Mouse (Mus musculus) heart, adult 9 months (tissue): ENCODE measurements at regions not wholly inside any gene's neighbourhood (a gene's known extent, or its start where the extent isn't known, plus 50 kb on each side); places are given as distances from the start of the nearest gene placed in this dataset.

Experiments
- DNase-seq, 2 experiments: peaks; one replicate each; pipeline ENCODE4 v3.0.0; 2022; ENCODE audit warnings: low spot score in 2 of 2

- DNase-seq = no peak
Observed at GRCm38 (mm10) chr17:43219636-43220035, 50.5 kb upstream of the Adgrf1 start.
